Mouse (Mus musculus) kidney, embryonic 15.5 days (tissue): Measurements from ENCODE around the gene Grasp. TPM values are rescaled to one million over a fixed set of nuclear protein-coding genes. Genes with fewer than 3 reads are reported as not detected.

Source experiments
- ATAC-seq: fragments of 200-750 bp; cut with Nextera tagmentation; replicated peaks from 2 replicates; pipeline ENCODE4 v1.8.0; 2017; ENCODE audit warnings: moderate TSS enrichment; ENCODE audit not compliant: low FRiP score
- H3K27ac ChIP-seq: fragments of 300-500 bp; sonication (generic); 2 replicates; pipeline ENCODE4 v1.5.1; 2015; ENCODE audit warnings: mild to moderate bottlenecking, inconsistent platforms
- H3K27me3 ChIP-seq: fragments of 300-500 bp; sonication (generic); 2 replicates; pipeline ENCODE4 v1.6.1; 2015; ENCODE audit warnings: inconsistent platforms
- H3K36me3 ChIP-seq: fragments of 300-500 bp; sonication (generic); 2 replicates; pipeline ENCODE4 v1.6.1; 2015; ENCODE audit warnings: inconsistent platforms
- H3K4me1 ChIP-seq: fragments of 300-500 bp; sonication (generic); 2 replicates; pipeline ENCODE4 v1.6.1; 2015; ENCODE audit warnings: inconsistent platforms
- H3K4me2 ChIP-seq: fragments of 300-500 bp; sonication (generic); 2 replicates; pipeline ENCODE4 v1.6.1; 2015; ENCODE audit warnings: moderate library complexity, mild to moderate bottlenecking, inconsistent platforms
- H3K4me3 ChIP-seq: fragments of 300-500 bp; sonication (generic); replicated peaks from 2 replicates; pipeline ENCODE4 v1.5.1; 2015; ENCODE audit warnings: mild to moderate bottlenecking, inconsistent platforms
- H3K9ac ChIP-seq: fragments of 300-500 bp; sonication (generic); 2 replicates; pipeline ENCODE4 v1.6.1; 2015; ENCODE audit warnings: mild to moderate bottlenecking, inconsistent platforms
- H3K9me3 ChIP-seq: fragments of 300-500 bp; sonication (generic); replicated peaks from 2 replicates; pipeline ENCODE4 v1.6.1; 2016; ENCODE audit warnings: inconsistent platforms
- WGBS: fragments of 180-500 bp; shearing (Covaris S2); methylation state at CpG from one replicate; pipeline ENCODE4 v1.1.7; 2015; ENCODE audit warnings: mixed read lengths; 5-methylcytosine and 5-hydroxymethylcytosine counted together
- polyA plus RNA-seq: library from polyadenylated mRNA; unstranded; fragments of >200 nt; fragmentation: Nextera tagmentation; extraction: Ambion mirVana; gene quantifications from 2 replicates; pipeline ENCODE4 v1.2.1, GENCODE M21; 2015

Grasp gene
- polyA plus RNA-seq, 1 experiment from 2014 or later, result 4.7 TPM

DNA sequence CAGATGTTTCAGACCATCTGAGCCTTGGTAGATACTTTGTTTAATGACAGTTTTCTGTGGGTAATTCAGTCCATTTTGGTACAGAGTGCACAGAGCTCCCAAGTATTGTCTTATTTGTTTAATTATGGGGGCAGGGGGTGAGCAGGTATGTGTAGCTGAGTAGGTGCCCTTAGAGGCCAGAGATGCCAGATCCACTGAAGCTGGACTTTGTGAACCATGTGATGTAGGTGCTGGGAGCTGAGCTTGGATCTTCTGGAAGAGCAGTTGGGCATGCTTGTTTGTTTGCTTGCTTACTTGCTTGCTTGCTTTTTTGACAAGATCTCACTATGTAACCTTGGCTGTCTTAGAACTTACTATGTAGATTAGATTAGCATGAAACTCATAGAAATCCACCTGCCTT lies 27.0 kb upstream of the Grasp start:
- Histone ChIP-seq H3K36me3 (peaks cover 68% of the 10 kb centered on the region), H3K9me3 (no peaks in the 10 kb centered on the region), H3K27ac (peak overlapping the region; percentile 88), H3K4me3 (no peak overlapping the region), H3K27me3 (no peaks in the 10 kb centered on the region), H3K4me1 (peaks cover 65% of the 10 kb centered on the region), H3K4me2 (no peak overlapping the region), H3K9ac (no peak overlapping the region)
- ATAC-seq, result no peak

- Histone ChIP-seq H3K4me3 (no peak overlapping the region), H3K4me2 (no peak overlapping the region), H3K4me1 (peaks cover 59% of the 10 kb centered on the region), H3K9ac (no peak overlapping the region), H3K27ac (peak overlapping the region; percentile 88), H3K27me3 (no peaks in the 10 kb centered on the region), H3K9me3 (no peaks in the 10 kb centered on the region), H3K36me3 (peaks cover 74% of the 10 kb centered on the region)
- ATAC-seq, result no peak
- 83% methylated on average over 15 of the region's 15 CpGs for WGBS
These were observed 26.4 kb upstream of the Grasp start for GRCm38 (mm10) chr15:101197497-101198179.

DNA sequence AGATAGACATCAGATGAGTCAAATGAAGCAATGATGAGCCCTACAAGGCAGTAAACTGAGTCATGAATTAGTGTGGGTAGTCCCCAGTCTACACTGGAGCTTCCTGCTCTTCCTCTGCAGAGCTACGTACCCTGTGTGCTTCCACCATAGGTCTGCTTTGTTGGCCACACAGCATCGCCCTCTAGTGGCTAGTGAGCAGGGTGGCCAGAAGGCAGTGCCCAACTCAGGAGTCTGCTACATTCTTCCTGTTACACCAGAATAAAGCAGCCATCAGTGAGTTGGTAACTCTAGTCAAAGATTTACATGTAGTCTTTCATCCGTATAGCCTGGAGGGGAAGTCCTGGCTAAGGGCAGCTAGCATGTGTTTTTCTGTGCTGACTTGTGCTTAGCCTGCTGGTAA lies 25.8 kb upstream of the Grasp start:
- Histone ChIP-seq H3K9ac (no peak overlapping the region), H3K4me3 (no peak overlapping the region), H3K4me1 (peaks cover 55% of the 10 kb centered on the region), H3K27ac (peak overlapping the region; percentile 88), H3K4me2 (no peak overlapping the region), H3K9me3 (no peaks in the 10 kb centered on the region), H3K36me3 (peaks cover 80% of the 10 kb centered on the region), H3K27me3 (no peaks in the 10 kb centered on the region)
- ATAC-seq, result peak; percentile 84
- WGBS, result 14% methylated on average over 3 of the region's 3 CpGs

DNA sequence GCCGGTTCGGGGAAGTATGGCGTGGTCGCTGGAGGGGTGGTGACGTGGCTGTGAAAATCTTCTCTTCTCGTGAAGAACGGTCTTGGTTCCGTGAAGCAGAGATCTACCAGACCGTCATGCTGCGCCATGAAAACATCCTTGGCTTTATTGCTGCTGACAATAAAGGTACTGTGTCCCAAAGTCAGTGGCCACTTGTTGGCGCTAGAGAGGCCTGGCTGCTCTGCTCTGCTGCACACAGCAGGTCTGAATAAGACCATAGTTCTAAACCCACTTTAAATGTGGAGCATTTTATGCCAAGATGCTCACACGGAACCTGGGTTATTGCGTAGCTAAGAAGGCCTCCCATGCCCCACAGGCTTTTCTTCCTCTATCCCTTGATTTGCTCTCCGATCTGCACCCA lies 25.1 kb upstream of the Grasp start:
- Histone ChIP-seq H3K4me1 (peaks cover 50% of the 10 kb centered on the region), H3K9me3 (no peaks in the 10 kb centered on the region), H3K27ac (peak overlapping the region; percentile 64), H3K4me3 (no peak overlapping the region), H3K4me2 (no peak overlapping the region), H3K27me3 (no peaks in the 10 kb centered on the region), H3K36me3 (peaks cover 84% of the 10 kb centered on the region), H3K9ac (no peak overlapping the region)
- WGBS, result 89% methylated on average over 14 of the region's 14 CpGs
- no peak for ATAC-seq

DNA sequence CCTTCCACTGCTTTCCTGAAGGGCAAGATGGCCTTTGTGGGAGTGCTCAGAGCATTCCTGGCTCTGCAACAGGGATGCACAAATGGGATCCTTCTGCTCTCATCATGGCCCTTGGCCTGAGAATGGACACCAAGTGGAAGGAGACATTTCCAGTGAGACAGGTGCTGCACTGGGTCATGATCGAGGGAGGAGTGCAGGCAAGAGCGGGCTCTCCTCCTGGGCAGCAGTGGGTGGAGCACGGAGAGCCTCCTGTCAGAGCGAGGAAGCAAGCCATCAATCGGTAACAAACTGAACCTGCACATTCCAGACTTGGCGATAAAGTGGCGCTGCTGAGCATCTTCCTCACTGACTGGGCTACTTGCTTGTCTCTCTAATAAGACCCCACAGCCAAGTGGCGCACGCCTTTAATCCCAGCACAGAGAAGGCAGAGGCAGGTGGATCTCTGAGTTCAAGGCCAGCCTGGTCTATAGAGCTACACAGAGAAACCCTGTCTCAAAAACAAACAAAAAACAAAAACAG lies 23.2 kb upstream of the Grasp start:
- H3K4me1 ChIP-seq, result peaks cover 30% of the 10 kb centered on the region
- no peak overlapping the region for H3K4me2 ChIP-seq
- no peaks in the 10 kb centered on the region for H3K9me3 ChIP-seq
- no peak overlapping the region for H3K9ac ChIP-seq
- WGBS, result 97% methylated on average over 9 of the region's 9 CpGs
- H3K27me3 ChIP-seq, result no peaks in the 10 kb centered on the region
- H3K4me3 ChIP-seq, result no peak overlapping the region
- H3K36me3 ChIP-seq, result peaks cover 82% of the 10 kb centered on the region
- H3K27ac ChIP-seq, result no peak overlapping the region
- ATAC-seq, result no peak

- Histone ChIP-seq H3K4me1 (peaks cover 25% of the 10 kb centered on the region), H3K9me3 (no peaks in the 10 kb centered on the region), H3K4me3 (no peak overlapping the region), H3K27ac (no peak overlapping the region), H3K27me3 (no peaks in the 10 kb centered on the region), H3K4me2 (no peak overlapping the region), H3K36me3 (peaks cover 82% of the 10 kb centered on the region), H3K9ac (no peak overlapping the region)
- ATAC-seq, result no peak
- WGBS, result 91% methylated on average over 3 of the region's 3 CpGs
These were observed 22.6 kb upstream of the Grasp start for GRCm38 (mm10) chr15:101201414-101201813.

DNA sequence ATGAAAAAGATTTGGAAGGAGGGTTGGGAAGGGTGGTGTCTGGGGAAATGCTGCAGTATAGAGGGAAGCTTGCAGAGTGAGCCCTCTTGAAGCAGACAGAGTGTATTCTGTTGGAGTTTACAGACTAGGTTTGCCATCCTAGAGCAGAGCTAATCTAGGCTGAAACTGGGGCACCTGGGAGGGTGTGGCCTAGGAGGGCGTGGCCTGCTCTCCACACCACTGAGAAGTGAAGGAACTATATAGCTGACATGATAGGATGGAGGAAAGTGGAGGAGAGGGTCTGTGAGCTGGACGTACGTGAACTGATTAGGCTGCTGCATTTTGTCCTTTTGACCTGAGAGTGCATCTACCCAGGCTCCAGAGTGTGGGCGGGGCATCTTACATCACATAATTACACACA lies 20.3 kb upstream of the Grasp start:
- WGBS, result 79% methylated on average over 4 of the region's 4 CpGs
- Histone ChIP-seq H3K27ac (no peak overlapping the region), H3K4me2 (no peak overlapping the region), H3K27me3 (no peaks in the 10 kb centered on the region), H3K36me3 (peaks cover 94% of the 10 kb centered on the region), H3K4me3 (no peak overlapping the region), H3K9ac (no peak overlapping the region), H3K4me1 (peaks cover 2% of the 10 kb centered on the region; the same call in 1 of the 2 replicates), H3K9me3 (no peaks in the 10 kb centered on the region)
- ATAC-seq, result no peak

DNA sequence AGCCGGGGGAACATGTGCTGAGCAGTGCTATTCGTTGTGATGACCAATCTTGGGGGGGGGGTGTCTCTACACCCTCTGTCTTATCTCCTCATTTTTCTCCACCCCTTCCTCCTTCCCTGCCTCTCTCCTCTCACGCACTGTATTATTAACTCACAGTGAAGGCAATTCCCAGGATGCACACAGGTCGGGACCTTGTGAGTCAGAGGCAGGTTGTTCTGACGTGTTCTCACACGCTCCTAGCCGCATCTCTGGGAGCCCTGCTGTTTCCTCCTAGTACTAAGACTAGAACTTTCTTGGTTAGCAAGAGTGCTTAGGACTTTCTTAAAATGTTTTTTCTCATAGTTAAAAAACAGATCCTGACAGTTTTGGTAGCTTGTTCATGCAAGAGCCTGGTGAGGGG lies 19.2 kb upstream of the Grasp start:
- no peak for ATAC-seq

DNA sequence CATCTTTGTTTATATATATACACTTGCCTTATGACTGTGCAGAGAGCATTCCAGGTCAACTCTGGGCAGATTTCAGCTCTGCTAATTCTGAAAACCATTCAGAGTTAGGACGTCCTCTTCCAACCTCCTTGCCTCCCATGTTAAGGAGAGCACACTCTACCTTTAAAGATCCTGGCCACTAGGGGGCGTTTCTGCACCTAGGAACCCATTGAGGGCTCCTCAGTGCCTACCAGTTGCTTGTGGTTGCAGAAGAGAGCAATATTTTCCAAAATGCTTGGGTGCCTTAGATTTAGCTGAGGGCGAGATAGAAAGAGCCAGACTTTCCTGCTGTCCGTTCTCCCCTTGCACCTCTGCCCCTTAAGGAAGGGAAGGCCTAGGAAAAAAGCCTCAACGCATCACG lies 13.8 kb upstream of the Grasp start:
- Histone ChIP-seq H3K27ac (no peak overlapping the region), H3K9ac (no peak overlapping the region), H3K9me3 (no peaks in the 10 kb centered on the region), H3K4me1 (peaks cover 3% of the 10 kb centered on the region; the same call in 1 of the 2 replicates), H3K4me3 (no peak overlapping the region), H3K4me2 (no peak overlapping the region), H3K27me3 (no peaks in the 10 kb centered on the region), H3K36me3 (peaks cover 79% of the 10 kb centered on the region)
- 71% methylated on average over 6 of the region's 6 CpGs for WGBS
- no peak; the same call in 1 of the 2 replicates for ATAC-seq

More for the DNA sequence above, 19.2 kb upstream of the Grasp start:
- H3K4me1 ChIP-seq, result no peaks in the 10 kb centered on the region
- H3K4me3 ChIP-seq, result no peak overlapping the region
- no peak overlapping the region for H3K4me2 ChIP-seq
- peaks cover 95% of the 10 kb centered on the region for H3K36me3 ChIP-seq
- no peak overlapping the region for H3K27ac ChIP-seq
- no peaks in the 10 kb centered on the region for H3K9me3 ChIP-seq
- no peak overlapping the region for H3K9ac ChIP-seq
- WGBS, result 86% methylated on average over 7 of the region's 7 CpGs
- H3K27me3 ChIP-seq, result no peaks in the 10 kb centered on the region

DNA sequence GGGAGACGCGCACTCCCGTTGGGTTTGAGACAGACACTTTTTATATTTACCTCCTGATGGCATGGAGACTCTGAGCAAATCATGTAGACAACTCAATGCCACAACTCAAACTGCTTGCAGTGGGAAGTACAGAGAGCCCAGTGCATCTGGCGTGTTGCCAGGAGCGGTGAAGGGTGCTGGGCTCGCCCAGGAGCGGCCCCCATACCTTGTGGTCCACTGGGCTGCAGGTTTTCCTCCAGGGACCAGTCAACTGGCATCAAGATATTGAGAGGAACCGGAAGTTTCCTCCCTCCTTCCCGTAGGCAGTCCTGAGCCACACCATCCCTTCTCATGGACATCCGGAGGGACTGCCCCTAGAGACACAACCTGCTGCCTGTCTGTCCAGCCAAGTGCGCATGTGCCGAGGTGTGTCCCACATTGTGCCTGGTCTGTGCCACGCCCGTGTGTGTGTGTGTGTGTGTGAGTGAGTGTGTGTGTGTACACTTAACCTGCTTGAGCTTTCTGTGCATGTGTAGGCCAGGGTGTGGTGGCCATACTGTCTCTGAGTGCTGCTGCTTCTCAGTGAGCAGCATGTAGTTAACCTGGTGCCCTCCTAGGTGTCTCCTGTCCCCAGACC lies 12.9 kb upstream of the Grasp start:
- peaks cover 72% of the 10 kb centered on the region for H3K36me3 ChIP-seq
- H3K27me3 ChIP-seq, result no peaks in the 10 kb centered on the region
- WGBS, result 88% methylated on average over 14 of the region's 14 CpGs
- ATAC-seq, result 0 out of 2 replicates have a peak, but pooled peaks have one; percentile 15
- H3K4me3 ChIP-seq, result no peak overlapping the region
- H3K4me1 ChIP-seq, result peaks cover 3% of the 10 kb centered on the region; the same call in 1 of the 2 replicates
- H3K9me3 ChIP-seq, result no peaks in the 10 kb centered on the region
- H3K27ac ChIP-seq, result no peak overlapping the region
- no peak overlapping the region for H3K4me2 ChIP-seq
- no peak overlapping the region for H3K9ac ChIP-seq

DNA sequence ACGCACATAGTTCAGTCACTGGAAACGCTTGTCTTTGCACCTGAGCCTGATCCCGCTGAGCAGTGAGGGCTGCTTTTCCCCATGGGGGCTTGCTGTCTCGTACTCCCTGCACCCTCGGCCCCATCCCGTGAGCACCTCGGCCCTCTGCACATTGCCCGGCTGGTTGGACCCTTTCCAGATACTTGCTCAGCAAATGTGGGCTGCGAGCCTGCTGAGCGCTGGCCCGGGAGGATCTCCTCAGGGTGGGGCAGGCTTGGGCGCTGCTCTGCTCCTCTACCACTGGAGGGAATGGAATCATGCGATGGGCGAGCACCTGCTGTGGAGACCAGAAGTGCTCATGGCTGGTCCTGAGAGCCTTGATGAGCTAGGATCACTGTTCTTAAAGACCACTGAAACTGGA lies 11.6 kb upstream of the Grasp start:
- no peak for ATAC-seq
- Histone ChIP-seq H3K36me3 (peaks cover 59% of the 10 kb centered on the region), H3K9me3 (no peaks in the 10 kb centered on the region), H3K9ac (no peak overlapping the region), H3K4me2 (no peak overlapping the region), H3K27me3 (no peaks in the 10 kb centered on the region), H3K4me3 (no peak overlapping the region), H3K4me1 (peaks cover 3% of the 10 kb centered on the region; the same call in 1 of the 2 replicates), H3K27ac (no peak overlapping the region)
- 80% methylated on average over 14 of the region's 14 CpGs for WGBS

GRCm38 (mm10) chr15:101215136-101215535 lies 8.9 kb upstream of the Grasp start:
- 41% methylated on average over 2 of the region's 2 CpGs for WGBS
- H3K36me3 ChIP-seq, result peaks cover 37% of the 10 kb centered on the region
- no peaks in the 10 kb centered on the region for H3K9me3 ChIP-seq
- H3K9ac ChIP-seq, result no peak overlapping the region
- ATAC-seq, result no peak
- H3K4me2 ChIP-seq, result no peak overlapping the region
- no peaks in the 10 kb centered on the region for H3K27me3 ChIP-seq
- no peak overlapping the region for H3K4me3 ChIP-seq
- H3K27ac ChIP-seq, result no peak overlapping the region
- H3K4me1 ChIP-seq, result peaks cover 3% of the 10 kb centered on the region; the same call in 1 of the 2 replicates
